Mouse (Mus musculus) heart, embryonic 15.5 days (tissue): ENCODE measurements around the gene Dpp9. TPM values are rescaled to one million over a fixed set of nuclear protein-coding genes. Genes with fewer than 3 reads are reported as not detected.
A peak's percentile ranks its signal among the peaks of the same experiment; 100 is the strongest.
"Not testable (repeated sequence)": the region's sequence is repeated elsewhere in the genome, so short reads cannot be mapped to it uniquely, and the experiment has no call there.

Experiments
- ATAC-seq: fragments of 200-750 bp; cut with Nextera tagmentation; replicated peaks from 2 replicates; pipeline ENCODE4 v1.8.0; 2017; ENCODE audit warnings: low read depth, moderate TSS enrichment; ENCODE audit not compliant: insufficient number of reproducible peaks, insufficient read depth, low FRiP score
- H3K27ac ChIP-seq: fragments of 300-500 bp; sonication (generic); 2 replicates; pipeline ENCODE4 v1.5.1; 2015; ENCODE audit warnings: mild to moderate bottlenecking, inconsistent platforms
- H3K27me3 ChIP-seq: fragments of 300-500 bp; sonication (generic); 2 replicates; pipeline ENCODE4 v1.6.1; 2015; ENCODE audit warnings: inconsistent platforms
- H3K36me3 ChIP-seq: fragments of 300-500 bp; sonication (generic); 2 replicates; pipeline ENCODE4 v1.6.1; 2015; ENCODE audit warnings: mild to moderate bottlenecking, inconsistent platforms
- H3K4me1 ChIP-seq: fragments of 300-500 bp; sonication (generic); replicated peaks from 2 replicates; pipeline ENCODE4 v1.6.1; 2015; ENCODE audit warnings: inconsistent platforms
- H3K4me2 ChIP-seq: fragments of 300-500 bp; sonication (generic); 2 replicates; pipeline ENCODE4 v1.6.1; 2015; ENCODE audit warnings: inconsistent platforms, mild to moderate bottlenecking, moderate library complexity
- H3K4me3 ChIP-seq: fragments of 300-500 bp; sonication (generic); 2 replicates; pipeline ENCODE4 v1.5.1; 2015; ENCODE audit warnings: mild to moderate bottlenecking, inconsistent platforms
- H3K9ac ChIP-seq: fragments of 300-500 bp; sonication (generic); 2 replicates; pipeline ENCODE4 v1.6.1; 2015; ENCODE audit warnings: mild to moderate bottlenecking, inconsistent platforms
- H3K9me3 ChIP-seq: fragments of 300-500 bp; sonication (generic); replicated peaks from 2 replicates; pipeline ENCODE4 v1.6.1; 2016; ENCODE audit warnings: inconsistent platforms
- whole genome bisulfite sequencing: fragments of 180-500 bp; shearing (Covaris S2); methylation state at CpG from one replicate; pipeline ENCODE4 v1.1.7; 2015; ENCODE audit warnings: mixed read lengths; 5-methylcytosine and 5-hydroxymethylcytosine counted together
- polyA plus RNA-seq: library from polyadenylated mRNA; unstranded; fragments of >200 nt; fragmentation: Nextera tagmentation; extraction: Ambion mirVana; gene quantifications from 2 replicates; pipeline ENCODE4 v1.2.1, GENCODE M21; 2015

The Dpp9 gene
- polyA plus RNA-seq: 19.7 and 25.7 TPM in 2 replicates

DNA sequence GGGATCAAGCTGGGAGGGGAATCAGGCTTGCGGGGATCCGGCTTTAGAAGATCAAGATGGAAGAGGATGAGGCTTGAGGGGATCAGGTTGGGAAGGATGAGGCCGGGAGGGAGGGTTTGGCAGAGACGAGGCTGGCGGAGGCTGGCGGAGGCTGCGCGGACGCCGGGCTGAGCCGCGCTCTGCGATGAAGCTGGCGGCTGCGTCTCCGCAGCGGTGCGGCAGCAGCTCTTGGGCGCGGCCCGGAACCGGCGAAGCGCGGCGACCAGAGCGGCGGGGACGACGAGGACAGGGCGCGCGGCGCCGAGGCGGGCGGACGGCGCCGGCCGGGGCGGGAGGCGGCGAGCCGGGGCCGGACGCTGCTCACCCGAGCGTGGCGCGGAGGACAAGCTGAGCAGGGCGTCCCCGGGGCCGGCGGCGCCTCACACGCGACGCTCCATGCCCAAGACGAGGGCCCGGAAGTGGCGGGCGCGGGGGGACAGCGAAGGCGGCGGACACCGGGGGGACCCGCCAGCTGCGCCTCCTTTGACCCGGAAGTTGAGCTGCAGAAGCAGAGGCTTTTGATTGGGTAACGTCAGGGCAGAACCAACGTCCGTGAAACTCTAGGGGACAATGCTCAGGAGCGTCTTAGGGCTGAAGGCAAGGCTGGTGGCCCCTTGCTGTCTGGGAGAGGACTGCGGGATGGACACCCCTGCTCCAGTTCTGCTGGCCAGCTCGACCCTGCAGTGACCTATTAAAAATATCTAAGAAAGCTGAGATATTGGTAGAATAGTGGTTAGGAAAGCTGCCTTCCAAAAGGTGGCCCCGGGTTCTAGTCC, at the start of gene Dpp9:
Gene Dpp9 (minus strand): TSS at position 529 of the 815 bp plus-strand sequence.
- H3K9ac ChIP-seq: peak within 1 kb of the TSS; percentile 89
- peak within 1 kb of the TSS; percentile 82 for H3K4me2 ChIP-seq
- ATAC-seq: peak; percentile 98
- H3K9me3 ChIP-seq: no peaks in the 10 kb centered on the region
- H3K4me3 ChIP-seq: peak within 1 kb of the TSS; percentile 91
- peaks cover 19% of the 10 kb centered on the region for H3K4me1 ChIP-seq
- H3K27ac ChIP-seq: peak within 1 kb of the TSS; percentile 90
- WGBS: under 1% methylated on average over 75 of the region's 78 CpGs
- H3K27me3 ChIP-seq: no peaks in the 10 kb centered on the region
- H3K36me3 ChIP-seq: no peaks in the 10 kb centered on the region

DNA sequence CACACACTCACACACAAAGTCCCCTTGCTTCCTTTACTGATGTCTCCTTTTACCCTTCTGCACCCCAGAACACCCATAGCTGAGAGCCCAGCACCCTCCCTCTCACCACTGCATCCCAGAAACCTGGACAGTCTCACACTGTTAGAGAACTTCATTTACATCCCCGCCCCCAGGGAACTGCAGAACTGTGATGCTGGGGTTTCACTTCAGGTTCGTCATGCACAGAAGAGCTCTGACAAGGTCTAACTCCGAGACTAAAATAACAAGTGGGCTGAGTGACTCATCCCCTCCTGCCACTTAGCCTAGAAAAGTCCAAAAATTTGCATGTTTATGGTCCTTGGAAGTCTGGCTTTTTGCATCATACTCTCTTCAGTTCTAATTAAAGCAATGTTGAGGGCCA, 47.6 kb upstream of the Dpp9 start:
- no peak for ATAC-seq
- H3K9ac ChIP-seq: no peak overlapping the region; the same call in 1 of the 2 replicates
- H3K4me1 ChIP-seq: peaks cover 36% of the 10 kb centered on the region
- no peak overlapping the region for H3K27ac ChIP-seq
- H3K4me3 ChIP-seq: no peak overlapping the region
- 37% methylated on average over 3 of the region's 3 CpGs for WGBS
- peaks cover 19% of the 10 kb centered on the region for H3K36me3 ChIP-seq
- H3K9me3 ChIP-seq: no peaks in the 10 kb centered on the region
- H3K27me3 ChIP-seq: no peaks in the 10 kb centered on the region
- H3K4me2 ChIP-seq: no peak overlapping the region

DNA sequence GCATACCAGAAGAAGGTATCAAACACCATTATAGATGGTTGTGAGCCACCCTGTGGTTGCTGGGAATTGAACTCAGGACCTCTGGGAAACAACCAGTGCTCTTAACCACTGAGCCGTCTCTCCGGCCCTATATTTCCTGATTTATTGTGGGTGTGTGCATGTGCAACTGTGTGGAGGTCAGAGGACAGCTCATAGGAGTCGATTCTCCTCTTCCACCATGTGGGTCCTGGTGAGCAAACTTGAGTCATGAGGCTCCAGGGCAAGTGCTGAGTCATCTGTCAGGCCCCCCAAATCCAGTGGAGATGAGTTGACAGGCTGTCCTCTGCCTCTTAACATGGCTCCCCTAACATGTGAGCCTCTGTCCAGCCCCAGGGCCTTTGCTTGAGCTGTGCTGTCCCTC, 47.2 kb upstream of the Dpp9 start:
- H3K27me3 ChIP-seq: no peaks in the 10 kb centered on the region
- no peak overlapping the region for H3K9ac ChIP-seq
- H3K36me3 ChIP-seq: peaks cover 18% of the 10 kb centered on the region
- 84% methylated on average over 3 of the region's 3 CpGs for WGBS
- no peak overlapping the region for H3K4me2 ChIP-seq
- H3K4me3 ChIP-seq: no peak overlapping the region
- no peaks in the 10 kb centered on the region for H3K9me3 ChIP-seq
- no peak overlapping the region for H3K27ac ChIP-seq
- no peak for ATAC-seq
- H3K4me1 ChIP-seq: peaks cover 40% of the 10 kb centered on the region

DNA sequence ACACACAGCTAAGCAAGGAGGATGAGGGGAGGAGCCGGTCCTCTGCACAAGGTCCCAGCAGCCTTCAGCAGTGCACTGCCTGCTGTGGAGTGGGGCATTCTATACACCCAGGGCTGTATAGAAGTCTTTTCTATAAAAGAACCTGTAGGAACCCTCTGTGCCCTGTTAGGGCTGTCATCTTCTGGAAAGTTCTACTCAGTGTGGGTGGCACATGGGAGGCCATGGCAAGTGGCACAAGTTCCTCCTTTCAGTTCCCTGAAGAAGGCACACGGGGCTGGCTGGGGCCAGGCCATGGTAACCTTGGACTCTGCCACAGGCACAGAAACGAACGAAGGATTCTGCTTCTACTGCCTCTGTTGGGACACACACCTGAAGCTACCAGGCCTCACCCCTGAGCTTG, 46.3 kb upstream of the Dpp9 start:
- 90% methylated on average over 4 of the region's 4 CpGs for WGBS
- no peaks in the 10 kb centered on the region for H3K9me3 ChIP-seq
- no peak for ATAC-seq
- H3K27me3 ChIP-seq: no peaks in the 10 kb centered on the region
- no peak overlapping the region for H3K4me2 ChIP-seq
- H3K4me3 ChIP-seq: no peak overlapping the region
- H3K36me3 ChIP-seq: peaks cover 18% of the 10 kb centered on the region
- no peak overlapping the region for H3K9ac ChIP-seq
- H3K4me1 ChIP-seq: peaks cover 48% of the 10 kb centered on the region
- H3K27ac ChIP-seq: no peak overlapping the region

DNA sequence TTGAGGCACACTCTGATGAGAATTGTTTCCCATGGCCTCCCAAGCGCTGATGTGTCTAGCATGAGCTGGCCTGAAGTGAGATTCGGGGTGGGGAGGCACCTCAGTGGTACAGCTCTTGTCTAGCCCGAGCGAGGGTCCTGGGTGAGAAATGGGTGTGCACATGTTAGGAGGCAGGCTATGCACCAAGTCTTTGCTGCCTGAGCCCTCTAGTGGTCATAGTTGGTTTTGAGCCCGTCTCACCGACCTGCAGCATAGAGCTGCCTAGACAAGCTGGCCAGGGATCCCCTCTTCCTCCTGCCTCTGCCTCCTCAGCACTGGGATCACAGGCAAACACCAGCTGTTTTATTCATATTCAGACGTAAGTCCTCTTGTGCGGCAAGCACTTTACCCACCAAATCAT, 45.3 kb upstream of the Dpp9 start:
- Histone ChIP-seq H3K4me2 (no peak overlapping the region), H3K4me3 (no peak overlapping the region), H3K4me1 (peaks cover 53% of the 10 kb centered on the region), H3K9me3 (no peaks in the 10 kb centered on the region), H3K9ac (no peak overlapping the region), H3K36me3 (peaks cover 25% of the 10 kb centered on the region), H3K27me3 (no peaks in the 10 kb centered on the region), H3K27ac (peak overlapping the region; percentile 34; the same call in 1 of the 2 replicates)
- 24% methylated on average over 8 of the region's 8 CpGs for WGBS
- ATAC-seq: 0 out of 2 replicates have a peak, but pooled peaks have one; percentile 24

DNA sequence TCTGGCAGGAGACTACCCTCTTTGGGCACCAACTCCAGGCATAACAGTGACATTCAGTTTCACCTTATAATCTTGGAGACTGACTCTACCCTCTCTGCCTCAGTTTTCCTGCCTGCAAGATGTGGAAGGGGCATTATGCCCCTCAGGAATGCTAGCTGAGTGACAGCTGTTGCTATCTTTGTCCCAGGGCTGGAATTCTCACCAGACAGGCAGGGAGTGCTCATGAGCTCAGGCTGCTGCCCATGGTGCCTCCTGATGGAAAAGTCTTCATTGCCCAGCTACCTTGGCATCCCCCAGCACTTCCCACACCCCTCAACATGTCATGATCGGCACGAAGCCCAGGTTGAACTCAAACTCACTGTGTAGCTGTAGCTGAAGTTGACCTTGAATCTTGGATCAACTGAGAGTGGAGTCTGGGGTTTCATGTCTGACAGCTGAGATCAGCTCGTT, 44.0 kb upstream of the Dpp9 start:
- H3K4me3 ChIP-seq: no peak overlapping the region
- H3K9me3 ChIP-seq: no peaks in the 10 kb centered on the region
- ATAC-seq: peak; percentile 41; the same call in 1 of the 2 replicates
- H3K9ac ChIP-seq: no peak overlapping the region
- 58% methylated on average over 3 of the region's 3 CpGs for whole genome bisulfite sequencing
- no peaks in the 10 kb centered on the region for H3K27me3 ChIP-seq
- H3K27ac ChIP-seq: peak overlapping the region; percentile 85
- peaks cover 67% of the 10 kb centered on the region for H3K4me1 ChIP-seq
- peaks cover 30% of the 10 kb centered on the region for H3K36me3 ChIP-seq
- peak overlapping the region; percentile 31 for H3K4me2 ChIP-seq

DNA sequence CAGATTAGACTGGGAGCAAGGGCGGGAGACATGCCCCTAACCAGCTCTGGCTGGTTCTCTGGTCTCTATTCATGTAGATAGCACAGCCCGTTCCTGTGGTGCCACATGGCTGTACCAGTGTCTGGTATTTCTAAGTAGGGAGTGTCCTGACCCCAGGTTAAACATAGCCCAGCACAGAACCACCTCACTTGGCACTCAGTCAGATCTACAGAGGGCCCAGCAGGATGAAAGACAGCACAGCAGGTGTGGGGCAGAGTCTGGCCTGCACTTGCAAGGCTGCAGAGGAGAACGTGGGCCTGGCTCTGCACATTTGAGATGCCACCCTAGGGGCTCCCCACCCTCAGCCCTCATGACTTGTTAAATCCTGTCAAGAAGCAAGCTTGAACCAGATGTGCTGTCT, 42.5 kb upstream of the Dpp9 start:
- peak overlapping the region; percentile 94 for H3K4me2 ChIP-seq
- H3K27ac ChIP-seq: peak overlapping the region; percentile 85
- peaks cover 30% of the 10 kb centered on the region for H3K36me3 ChIP-seq
- H3K9me3 ChIP-seq: no peaks in the 10 kb centered on the region
- peaks cover 69% of the 10 kb centered on the region for H3K4me1 ChIP-seq
- WGBS: 43% methylated on average over 3 of the region's 3 CpGs
- 0 out of 2 replicates have a peak, but pooled peaks have one; percentile 24 for ATAC-seq
- peak overlapping the region; percentile 41; the same call in 1 of the 2 replicates for H3K9ac ChIP-seq
- H3K4me3 ChIP-seq: 0 out of 2 replicates have a peak overlapping the region, but pooled peaks have one; percentile 7
- no peaks in the 10 kb centered on the region for H3K27me3 ChIP-seq

DNA sequence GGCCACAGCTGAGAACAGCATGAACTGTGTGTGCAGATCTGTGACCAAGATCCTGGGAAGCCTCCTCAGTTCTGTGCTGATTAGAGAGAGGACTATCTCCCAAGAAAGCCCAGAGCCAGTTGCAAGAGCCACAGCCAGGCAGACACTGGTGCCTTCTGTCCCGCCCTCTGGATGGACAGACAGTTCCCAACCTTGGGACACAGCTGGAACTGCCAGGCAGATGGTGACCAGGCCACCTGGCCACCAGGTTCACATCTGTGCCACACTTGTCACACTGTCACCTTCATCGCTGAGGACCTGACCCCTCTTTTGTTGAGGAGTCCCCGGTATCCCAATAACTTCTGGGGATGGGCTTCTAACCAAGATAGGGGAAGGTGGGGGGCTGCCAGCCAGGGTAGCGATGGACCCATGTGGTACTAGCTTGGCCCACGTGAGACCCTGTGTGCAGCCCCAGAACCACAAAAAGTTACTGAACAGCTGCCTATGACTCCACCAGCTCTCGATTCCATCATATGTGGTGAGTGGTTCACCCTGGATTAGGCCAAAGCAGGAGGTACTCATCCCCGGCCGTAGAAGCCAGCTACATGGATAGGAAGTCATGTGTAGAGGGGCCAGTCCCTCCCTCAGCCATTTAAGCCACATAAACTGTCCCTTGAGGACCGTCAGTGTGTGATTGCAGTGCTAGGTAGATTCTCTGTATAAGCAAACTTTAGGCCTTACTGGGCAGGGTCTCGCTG, 40.8 kb upstream of the Dpp9 start:
- no peak for ATAC-seq
- 0 out of 2 replicates have a peak overlapping the region, but pooled peaks have one; percentile 85 for H3K27ac ChIP-seq
- peak overlapping the region; percentile 94 for H3K4me2 ChIP-seq
- 88% methylated on average over 10 of the region's 10 CpGs for WGBS
- H3K4me1 ChIP-seq: peaks cover 71% of the 10 kb centered on the region
- H3K27me3 ChIP-seq: no peaks in the 10 kb centered on the region
- H3K9ac ChIP-seq: peak overlapping the region; percentile 41; the same call in 1 of the 2 replicates
- H3K4me3 ChIP-seq: peak overlapping the region; percentile 14
- H3K9me3 ChIP-seq: no peaks in the 10 kb centered on the region
- H3K36me3 ChIP-seq: peaks cover 30% of the 10 kb centered on the region

DNA sequence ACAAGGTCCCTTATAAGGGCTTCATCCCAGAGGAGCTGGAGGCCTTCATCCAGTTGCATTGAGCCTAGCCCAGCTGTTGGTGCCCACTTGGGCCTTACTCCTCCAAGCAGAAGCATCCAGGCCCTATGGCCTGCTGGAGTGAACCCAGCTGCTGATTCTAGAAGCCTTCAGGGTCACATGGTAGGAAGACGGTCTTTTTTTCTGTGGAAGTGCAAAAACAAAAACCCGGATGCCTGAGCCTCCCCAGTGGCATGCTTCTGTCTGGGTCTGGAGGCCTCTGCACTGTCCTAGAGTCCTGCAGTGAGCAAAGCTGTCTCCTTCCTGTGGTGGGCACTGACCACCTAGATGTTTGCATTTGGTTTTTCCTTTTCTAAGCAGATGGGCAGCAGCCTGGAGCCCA, 40.1 kb upstream of the Dpp9 start:
- not testable (repeated sequence) for H3K27ac ChIP-seq, H3K27me3 ChIP-seq, H3K9me3 ChIP-seq, H3K9ac ChIP-seq, ATAC-seq
- WGBS: 58% methylated on average over 2 of the region's 2 CpGs
- H3K4me2 ChIP-seq: peak overlapping the region; percentile 94
- H3K4me3 ChIP-seq: peak overlapping the region; percentile 70
- H3K36me3 ChIP-seq: peaks cover 30% of the 10 kb centered on the region
- H3K4me1 ChIP-seq: peaks cover 67% of the 10 kb centered on the region

DNA sequence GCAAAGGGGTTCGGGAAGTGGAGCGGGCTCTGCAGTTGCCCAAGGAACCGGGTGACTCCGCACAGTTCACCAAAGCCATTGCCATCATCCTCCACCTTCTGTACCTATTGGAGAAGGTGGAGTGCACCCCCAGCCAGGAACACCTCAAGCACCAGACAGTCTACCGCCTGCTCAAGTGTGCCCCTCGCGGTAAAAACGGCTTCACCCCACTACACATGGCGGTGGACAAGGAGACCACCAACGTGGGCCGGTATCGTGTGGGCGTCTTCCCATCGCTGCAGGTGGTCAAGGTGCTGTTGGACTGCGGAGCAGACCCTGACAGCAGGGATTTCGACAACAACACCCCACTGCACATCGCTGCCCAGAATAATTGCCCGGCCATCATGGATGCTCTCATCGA, 39.6 kb upstream of the Dpp9 start:
- Histone ChIP-seq H3K4me2 (peak overlapping the region; percentile 94), H3K4me1 (peaks cover 66% of the 10 kb centered on the region), H3K4me3 (peak overlapping the region; percentile 70), H3K36me3 (peaks cover 30% of the 10 kb centered on the region)
- not testable (repeated sequence) for H3K9ac ChIP-seq, H3K27me3 ChIP-seq, ATAC-seq, H3K27ac ChIP-seq, H3K9me3 ChIP-seq
- 91% methylated on average over 19 of the region's 19 CpGs for WGBS

DNA sequence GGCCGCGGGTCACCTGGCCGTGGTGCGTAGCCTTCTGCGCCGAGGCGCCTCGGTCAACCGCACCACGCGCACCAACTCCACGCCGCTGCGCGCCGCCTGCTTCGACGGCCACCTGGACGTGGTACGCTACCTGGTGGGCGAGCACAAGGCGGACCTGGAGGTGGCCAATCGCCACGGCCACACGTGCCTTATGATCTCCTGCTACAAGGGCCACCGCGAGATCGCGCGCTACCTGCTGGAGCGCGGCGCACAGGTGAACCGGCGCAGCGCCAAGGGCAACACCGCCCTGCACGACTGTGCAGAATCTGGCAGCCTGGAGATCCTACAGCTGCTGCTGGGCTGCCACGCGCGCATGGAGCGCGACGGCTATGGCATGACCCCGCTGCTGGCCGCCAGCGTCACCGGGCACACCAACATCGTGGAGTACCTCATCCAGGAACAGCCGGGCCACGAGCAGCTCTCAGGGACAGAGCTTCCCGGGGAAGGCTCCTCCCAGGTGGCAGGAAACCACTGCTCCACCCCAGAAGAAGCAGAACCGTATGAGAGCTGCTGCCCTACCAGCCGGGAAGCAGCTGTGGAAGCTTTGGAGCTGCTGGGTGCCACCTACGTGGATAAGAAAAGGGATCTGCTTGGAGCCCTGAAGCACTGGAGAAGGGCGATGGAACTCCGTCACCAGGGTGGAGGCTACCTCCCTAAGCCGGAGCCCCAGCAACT, 38.6 kb upstream of the Dpp9 start:
- H3K27me3 ChIP-seq: no peaks in the 10 kb centered on the region
- no peak for ATAC-seq
- peaks cover 30% of the 10 kb centered on the region for H3K36me3 ChIP-seq
- H3K4me1 ChIP-seq: peaks cover 56% of the 10 kb centered on the region
- H3K9me3 ChIP-seq: no peaks in the 10 kb centered on the region
- H3K27ac ChIP-seq: peak overlapping the region; percentile 97
- peak overlapping the region; percentile 94 for H3K4me2 ChIP-seq
- peak overlapping the region; percentile 72 for H3K9ac ChIP-seq
- WGBS: 7% methylated on average over 58 of the region's 58 CpGs
- peak overlapping the region; percentile 70 for H3K4me3 ChIP-seq
